Mouse (Mus musculus) Patski (cell line): ENCODE measurements at regions not wholly inside any gene's neighbourhood (a gene's known extent, or its start where the extent isn't known, plus 50 kb on each side); places are given as distances from the start of the nearest gene placed in this dataset.

ENCODE experiments used
- ATAC-seq: fragments of 100-300 bp; one replicate; pipeline ENCODE4 v1.8.0; 2021
- CTCF ChIA-PET: fragments of 350-600 bp; sonication (Branson Sonifier 250); formaldehyde crosslinking; loops from one replicate; lab custom pipeline; 2022; ENCODE audit warnings: inconsistent platforms; lab: Charles Lee
- POLR2A ChIA-PET: fragments of 350-600 bp; sonication (Branson Sonifier 250); formaldehyde crosslinking; loops from one replicate; lab custom pipeline; 2022; ENCODE audit warnings: antibody characterized with exemption, inconsistent platforms; lab: Charles Lee
- DNase-seq: peaks from one replicate; pipeline ENCODE4 v3.0.0-alpha.2; 2011; ENCODE audit warnings: low read depth, low spot score
- H3K27me3 ChIP-seq: fragments of 371-371 bp; one replicate; pipeline ENCODE4 v1.5.1; 2021
- CTCF ChIP-seq: fragments of 100-300 bp; IDR thresholded peaks from one replicate; pipeline ENCODE4 v1.5.1; 2021
- in situ Hi-C: fragments of 300-500 bp; cut with MboI; formaldehyde crosslinking; loops from 3 replicates; pipeline ENCODE4 v1.11.1; 2018; ENCODE audit warnings: low pct_unique_long_range_greater_than_20kb, mixed read lengths

- DNase-seq: no peak
- no peak for TF ChIP-seq CTCF
- CTCF ChIA-PET: interaction anchor here (1.9 kb wide), 1 partner anchor 29 kb away, joined by 4 read pairs; no protein-coding TSS in a partner anchor
- H3K27me3 ChIP-seq: no peaks in the 10 kb centered on the region
- no peak for ATAC-seq
- POLR2A ChIA-PET: interaction anchor here (0.7 kb wide), 1 partner anchor 65 kb away, joined by 3 read pairs; no protein-coding TSS in a partner anchor
- in situ Hi-C loops: no loop called here
Observed at GRCm38 (mm10) chr3:129004085-129004484, 195.6 kb upstream of the Pitx2 start.

GRCm38 (mm10) chr3:129038877-129039276, 160.8 kb upstream of the Pitx2 start:
- in situ Hi-C loops: no loop called here
- TF ChIP-seq CTCF: no peak
- DNase-seq: no peak
- no peak for ATAC-seq
- POLR2A ChIA-PET: no interaction called here
- CTCF ChIA-PET: interaction anchor here (1.4 kb wide), 2 partner anchors 8 to 14 kb away, joined by 4 read pairs; no protein-coding TSS in a partner anchor
- no peaks in the 10 kb centered on the region for H3K27me3 ChIP-seq

- ChIA-PET POLR2A (interaction anchor here (1.3 kb wide), 1 partner anchor 257 kb away, joined by 3 read pairs; no protein-coding TSS in a partner anchor), CTCF (no interaction called here)
- TF ChIP-seq CTCF: no peak
- in situ Hi-C loops: no loop called here
- DNase-seq (peak; percentile 24), ATAC-seq (peak; percentile 62)
- no peaks in the 10 kb centered on the region for H3K27me3 ChIP-seq
Observed at GRCm38 (mm10) chr3:129044834-129045233, 154.8 kb upstream of the Pitx2 start.

- DNase-seq (no peak), ATAC-seq (no peak)
- CTCF ChIA-PET: no interaction called here
- in situ Hi-C loops: no loop called here
- POLR2A ChIA-PET: interaction anchor here (0.5 kb wide), 1 partner anchor 124 kb away, joined by 4 read pairs; no protein-coding TSS in a partner anchor
- TF ChIP-seq CTCF: no peak
- H3K27me3 ChIP-seq: no peaks in the 10 kb centered on the region
Observed at GRCm38 (mm10) chr3:129049899-129050597, 149.6 kb upstream of the Pitx2 start.

- no peak for TF ChIP-seq CTCF
- ChIA-PET POLR2A (no interaction called here), CTCF (interaction anchor here (0.8 kb wide), 1 partner anchor 136 kb away, joined by 3 read pairs; no protein-coding TSS in a partner anchor)
- no peaks in the 10 kb centered on the region for H3K27me3 ChIP-seq
- in situ Hi-C loops: no loop called here
- no peak for DNase-seq
- ATAC-seq: no peak
Observed at GRCm38 (mm10) chr3:129065457-129066364, 134.0 kb upstream of the Pitx2 start.

- ChIA-PET POLR2A (interaction anchor here (0.6 to 0.7 kb wide), 2 partner anchors 66 to 1464 kb away, joined by 3 read pairs; no protein-coding TSS in a partner anchor), CTCF (interaction anchor here (1.2 to 1.8 kb wide), 2 partner anchors 16 to 17 kb away, joined by 4 to 5 read pairs; no protein-coding TSS in a partner anchor)
- DNase-seq (no peak), ATAC-seq (no peak)
- in situ Hi-C loops: no loop called here
- TF ChIP-seq CTCF: no peak
- no peaks in the 10 kb centered on the region for H3K27me3 ChIP-seq
Observed at GRCm38 (mm10) chr3:129069676-129070075, 130.0 kb upstream of the Pitx2 start.

- ChIA-PET CTCF (interaction anchor here (0.8 to 1.8 kb wide), 2 partner anchors 18 kb away, joined by 3 to 5 read pairs; no protein-coding TSS in a partner anchor), POLR2A (no interaction called here)
- in situ Hi-C loops: no loop called here
- ATAC-seq (no peak), DNase-seq (no peak)
- H3K27me3 ChIP-seq: no peaks in the 10 kb centered on the region
- no peak for TF ChIP-seq CTCF
Observed at GRCm38 (mm10) chr3:129070521-129070933, 129.2 kb upstream of the Pitx2 start.

- ATAC-seq (no peak), DNase-seq (no peak)
Observed at GRCm38 (mm10) chr3:129071002-129071401, 128.7 kb upstream of the Pitx2 start.

GRCm38 (mm10) chr3:129076396-129076795, 123.3 kb upstream of the Pitx2 start:
- no peak for ATAC-seq
- ChIA-PET POLR2A (no interaction called here), CTCF (interaction anchor here (0.8 to 1.0 kb wide), 2 partner anchors 9 to 17 kb away, joined by 3 to 5 read pairs; no protein-coding TSS in a partner anchor)
- in situ Hi-C loops: no loop called here
- DNase-seq: no peak
- TF ChIP-seq CTCF: no peak
- no peaks in the 10 kb centered on the region for H3K27me3 ChIP-seq

More at GRCm38 (mm10) chr3:129071002-129071401, 128.7 kb upstream of the Pitx2 start:
- in situ Hi-C loops: no loop called here
- POLR2A ChIA-PET: no interaction called here
- H3K27me3 ChIP-seq: no peaks in the 10 kb centered on the region
- TF ChIP-seq CTCF: no peak
- CTCF ChIA-PET: interaction anchor here (0.8 to 1.8 kb wide), 2 partner anchors 17 to 18 kb away, joined by 3 to 5 read pairs; no protein-coding TSS in a partner anchor
